In genomic region chr9:76013789-76014188, GRCm38 (mm10) we compare ENCODE assay signal across 27 mouse cellular contexts. TPM values are rescaled to one million over a fixed set of nuclear protein-coding genes. Genes with fewer than 3 reads are reported as not detected.
DNase-seq lines count a peak whose midpoint lies in the region; ATAC-seq and TF ChIP-seq lines count a peak whose summit lies in the region.
"Had no signal": no experiment of that assay in that cellular context is flagged by ENCODE, and none has a peak within 500 bp of the region (broad histone marks: within the 10 kb centered on the region; RNA-seq: fewer than 3 reads in every experiment).

No protein-coding gene starts in this region.

- no peak for TF ChIP-seq EP300 in liver, embryonic 14.5 days (IDR thresholded peaks at IDR 0.05; ENCODE audit: low read depth)

- no peak overlapping the region for H3K27ac ChIP-seq in lung, embryonic 15.5 days
- no peak overlapping the region for H3K27ac ChIP-seq in liver, embryonic 14.5 days
- H3K27ac ChIP-seq: heart, embryonic 15.5 days; kidney, embryonic 15.5 days; liver, embryonic 15.5 days had no signal

- DNase-seq in cerebellum, adult 9-11 months: peak; percentile 25
- no peak for DNase-seq in cerebellum, postnatal 14 days
- DNase-seq in lung, adult 18-20 months: no peak
- DNase-seq in brain, adult 2 months (ENCODE audit: low read depth, low spot score): peak; percentile 50
- no peak for DNase-seq in liver, embryonic 14.5 days (ENCODE audit: low read depth in 3 of 3, low spot score in 3 of 3)
- DNase-seq in natural killer cell, adult 2 months (ENCODE audit: low spot score in 2 of 2): no peak
- DNase-seq: adrenal gland, adult 2 months; adrenal gland, postnatal 36 days; gastrocnemius, postnatal 25 days; heart, adult 11 months; kidney, adult 18-20 months; kidney, postnatal 25 days; lung, postnatal 4 days; right cerebral cortex, adult 18-20 months; spleen, adult 18-20 months; thymus, adult 18-20 months; thymus, postnatal 25 days had no signal

- 0 out of 2 replicates have a peak, but pooled peaks have one; percentile 23 for ATAC-seq in lung, embryonic 15.5 days (ENCODE audit: borderline replicate concordance, extremely low read depth, low FRiP score, low TSS enrichment)
- 0 out of 2 replicates have a peak, but pooled peaks have one; percentile 22 for ATAC-seq in liver, embryonic 14.5 days (ENCODE audit: insufficient read depth)
- ATAC-seq: activated CD4-positive, CD25-positive, alpha-beta regulatory T cell, adult 4 months had no signal

- H3K9ac ChIP-seq in lung, embryonic 15.5 days: no peak overlapping the region
- no peak overlapping the region for H3K9ac ChIP-seq in liver, embryonic 14.5 days (replicated peaks)

- no peak overlapping the region for H3K4me3 ChIP-seq in lung, embryonic 15.5 days
- H3K4me3 ChIP-seq in liver, embryonic 14.5 days (ENCODE audit: insufficient read depth in 1 of 2, low read depth in 2 of 2, low read length in 2 of 2): no peak overlapping the region
- H3K4me3 ChIP-seq: megakaryocyte, embryonic 14.5 days had no signal

- H3K9me3 ChIP-seq in lung, embryonic 15.5 days: no peaks in the 10 kb centered on the region
- H3K9me3 ChIP-seq in liver, embryonic 14.5 days (ENCODE audit: control insufficient read depth, low read length): no peaks in the 10 kb centered on the region
- H3K9me3 ChIP-seq: heart, embryonic 10.5 days; heart, embryonic 15.5 days; kidney, embryonic 15.5 days; limb, embryonic 12.5 days; liver, embryonic 15.5 days; midbrain, embryonic 13.5 days; neural tube, embryonic 12.5 days had no signal

- 50% methylated on average over 6 of the region's 6 CpGs for WGBS in lung, embryonic 15.5 days
- 49% methylated on average over 6 of the region's 6 CpGs for WGBS in liver, embryonic 14.5 days (ENCODE audit: insufficient replicate concordance)

- H3K36me3 ChIP-seq in lung, embryonic 15.5 days: no peaks in the 10 kb centered on the region
- no peaks in the 10 kb centered on the region for H3K36me3 ChIP-seq in liver, embryonic 14.5 days (replicated peaks; ENCODE audit: control insufficient read depth, insufficient read depth, low read depth)
- H3K36me3 ChIP-seq: heart, embryonic 10.5 days; heart, embryonic 15.5 days; kidney, embryonic 15.5 days; limb, embryonic 12.5 days; liver, embryonic 15.5 days; midbrain, embryonic 13.5 days; neural tube, embryonic 12.5 days had no signal

- no peaks in the 10 kb centered on the region for H3K27me3 ChIP-seq in lung, embryonic 15.5 days
- H3K27me3 ChIP-seq in liver, embryonic 14.5 days (ENCODE audit: control insufficient read depth, insufficient read depth, low read length): no peaks in the 10 kb centered on the region
- H3K27me3 ChIP-seq: heart, embryonic 15.5 days; kidney, embryonic 15.5 days; limb, embryonic 12.5 days; megakaryocyte, embryonic 14.5 days; midbrain, embryonic 13.5 days; neural tube, embryonic 12.5 days had no signal

- H3K4me2 ChIP-seq in lung, embryonic 15.5 days: no peak overlapping the region
- no peak overlapping the region for H3K4me2 ChIP-seq in liver, embryonic 14.5 days (ENCODE audit: low read depth)

- 0 out of 2 replicates have a peak, but pooled peaks have one; percentile 9 for TF ChIP-seq CTCF in liver, embryonic 14.5 days (IDR thresholded peaks at IDR 0.05; ENCODE audit: low read depth)

- H3K4me1 ChIP-seq in lung, embryonic 15.5 days: peaks cover 43% of the 10 kb centered on the region
- peaks cover 0 to 5% of the 10 kb centered on the region in 2 experiments; a peak in 1 of 4 replicates for H3K4me1 ChIP-seq in liver, embryonic 14.5 days (replicated peaks; ENCODE audit: control insufficient read depth in 2 of 2, insufficient read depth in 2 of 2, low read length in 1 of 2)
- H3K4me1 ChIP-seq: neural tube, embryonic 12.5 days had no signal

RNA-seq across cellular contexts. Expression of gene Hmgcll1, which starts 0.9 kb away (rescaled TPM):
- polyA plus RNA-seq in lung, embryonic 15.5 days (2015; fragmentation: Nextera tagmentation; extraction: Ambion mirVana): 8.8 and 9.9 TPM in 2 replicates
- 0.10 and 0.13 TPM in 2 replicates for polyA plus RNA-seq in liver, embryonic 14.5 days (2012; rRNA removed)
- 0.15 TPM in 2 replicates for polyA plus RNA-seq in liver, embryonic 14.5 days (2014; fragmentation: Nextera tagmentation; extraction: Ambion mirVana)
- polyA plus RNA-seq: activated CD4-positive, CD25-positive, alpha-beta regulatory T cell, adult 4 months had no signal

Comparison
In these comparisons a context has a peak if more than half of its experiments do, and no peak if none do; other contexts are left out.
1. DNase-seq: peak in cerebellum, adult 9-11 months (single experiment) and brain, adult 2 months (single experiment); none in cerebellum, postnatal 14 days (0 of 2), lung, adult 18-20 months (0 of 2), liver, embryonic 14.5 days (0 of 3) and natural killer cell, adult 2 months (0 of 2).